Mouse (Mus musculus): ENCODE measurements at regions not wholly inside any gene's neighbourhood (a gene's known extent, or its start where the extent isn't known, plus 50 kb on each side); places are given as distances from the start of the nearest gene placed in this dataset.
A peak's percentile ranks its signal among the peaks of the same experiment; 100 is the strongest.
"Not testable (repeated sequence)": the region's sequence is repeated elsewhere in the genome, so short reads cannot be mapped to it uniquely, and the experiment has no call there.

DNA sequence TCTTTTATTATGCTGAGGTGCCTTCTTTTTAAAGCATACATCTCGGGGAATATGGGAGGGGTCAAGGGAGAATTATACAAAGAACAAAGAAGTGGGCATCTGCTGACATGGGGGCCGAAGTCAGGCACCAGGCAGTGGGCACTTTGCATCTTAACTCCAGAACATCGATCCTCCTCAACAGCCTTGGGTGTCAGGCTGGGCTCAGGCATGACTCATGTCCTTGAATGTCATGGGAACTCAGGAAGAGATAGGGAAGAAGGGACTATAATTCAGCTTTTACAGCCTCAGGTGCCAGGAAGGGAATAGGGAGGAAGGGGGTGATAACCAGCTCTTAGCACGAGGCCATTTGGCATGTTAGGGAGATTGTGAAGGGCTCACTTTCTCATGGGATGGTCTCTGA lies 85.6 kb upstream of the Ptprz1 start:
- 87% methylated on average over 4 of the region's 4 CpGs for WGBS
- peaks cover 13% of the 10 kb centered on the region for H3K4me1 ChIP-seq
- H3K4me3 ChIP-seq; H3K27ac ChIP-seq; ATAC-seq (replicated peaks); H3K4me2 ChIP-seq; H3K36me3 ChIP-seq (replicated peaks); H3K27me3 ChIP-seq (replicated peaks); H3K9ac ChIP-seq; H3K9me3 ChIP-seq: not testable (repeated sequence)

DNA sequence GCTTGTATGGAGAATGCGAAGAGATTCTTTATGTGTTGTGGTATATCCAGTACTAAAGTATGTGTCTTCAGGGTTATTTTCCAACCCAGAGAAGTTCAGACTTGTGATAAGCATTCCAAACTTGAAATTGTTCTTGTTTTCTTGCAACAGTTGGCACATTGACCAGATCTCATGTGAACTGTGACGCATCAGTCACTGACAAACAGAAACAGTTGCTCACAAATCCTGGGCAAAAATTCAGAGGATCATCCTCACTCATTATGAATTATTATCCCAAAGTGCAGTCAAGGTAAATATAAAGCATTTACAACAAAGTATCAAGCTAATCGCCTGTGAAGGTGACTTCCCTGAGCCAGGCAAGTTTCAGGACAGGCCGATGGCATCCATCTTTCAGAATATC lies 83.5 kb upstream of the Ptprz1 start:
- no peaks in the 10 kb centered on the region for H3K9me3 ChIP-seq
- no peak overlapping the region for H3K4me2 ChIP-seq
- no peaks in the 10 kb centered on the region for H3K36me3 ChIP-seq (replicated peaks)
- H3K9ac ChIP-seq: no peak overlapping the region
- WGBS: 93% methylated on average over 4 of the region's 4 CpGs
- no peak overlapping the region for H3K4me3 ChIP-seq
- H3K27ac ChIP-seq: no peak overlapping the region
- no peaks in the 10 kb centered on the region for H3K27me3 ChIP-seq (replicated peaks)
- H3K4me1 ChIP-seq: peaks cover 25% of the 10 kb centered on the region
- ATAC-seq (replicated peaks): no peak

DNA sequence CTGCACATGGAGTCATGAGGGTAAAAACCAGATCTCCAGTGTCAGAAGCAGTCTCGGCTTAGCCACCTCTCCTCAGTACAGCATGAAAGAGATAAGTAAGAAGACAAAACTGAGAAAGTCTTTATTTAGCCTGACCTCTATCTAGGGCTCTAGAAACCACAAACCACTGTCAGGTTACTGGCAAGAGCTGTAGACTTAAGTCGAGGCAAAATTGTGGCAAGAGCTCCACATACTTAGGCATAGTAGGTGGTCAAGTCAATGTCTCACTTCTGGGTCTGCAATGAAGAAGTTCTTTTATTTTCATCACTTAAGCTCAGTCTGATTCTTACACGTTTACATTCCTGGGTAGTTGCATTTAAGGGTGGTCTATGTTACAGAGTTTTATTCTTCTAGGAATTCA lies 82.7 kb upstream of the Ptprz1 start:
- Histone ChIP-seq H3K9me3 (no peaks in the 10 kb centered on the region), H3K27ac (no peak overlapping the region), H3K9ac (no peak overlapping the region), H3K4me1 (peaks cover 25% of the 10 kb centered on the region), H3K27me3 (replicated peaks) (no peaks in the 10 kb centered on the region), H3K36me3 (replicated peaks) (no peaks in the 10 kb centered on the region), H3K4me2 (no peak overlapping the region), H3K4me3 (no peak overlapping the region)
- ATAC-seq (replicated peaks): no peak
- WGBS: 84% methylated on average over 3 of the region's 3 CpGs

DNA sequence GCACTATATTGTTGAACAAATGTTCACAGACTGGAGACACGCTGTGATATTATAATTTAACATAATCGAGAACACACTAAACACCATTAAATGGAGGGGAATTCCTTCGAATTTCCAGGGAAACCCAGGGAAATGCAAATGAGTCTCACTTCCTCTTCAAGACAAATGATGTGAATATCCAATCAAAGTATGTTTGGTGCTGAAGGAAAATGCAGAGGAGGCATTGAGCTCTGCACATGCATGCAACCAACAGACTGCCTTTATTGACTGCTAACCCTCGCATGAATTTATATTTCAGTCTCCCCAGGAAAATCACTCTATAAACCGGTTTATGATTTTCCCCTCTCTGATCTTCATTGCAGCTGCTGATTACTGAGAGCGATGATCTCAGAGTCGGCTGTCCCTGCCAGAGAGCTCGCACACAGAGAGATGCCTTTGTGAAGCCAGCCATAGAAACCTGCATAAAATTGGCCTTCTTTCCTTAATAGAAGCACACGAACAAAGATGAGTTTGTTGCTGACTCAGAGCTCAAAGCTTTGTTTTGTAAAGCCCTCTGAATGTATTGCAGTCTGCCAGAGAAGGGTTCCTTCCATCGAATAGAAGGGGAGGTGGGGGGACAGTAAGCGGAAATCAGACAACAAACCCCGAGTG lies 81.1 kb upstream of the Ptprz1 start:
- peak overlapping the region; percentile 39 for H3K4me2 ChIP-seq
- no peaks in the 10 kb centered on the region for H3K9me3 ChIP-seq
- no peaks in the 10 kb centered on the region for H3K36me3 ChIP-seq (replicated peaks)
- peak overlapping the region; percentile 31; the same call in 1 of the 2 replicates for H3K9ac ChIP-seq
- ATAC-seq (replicated peaks): peak; percentile 89
- H3K27ac ChIP-seq: peak overlapping the region; percentile 83
- H3K27me3 ChIP-seq (replicated peaks): no peaks in the 10 kb centered on the region
- WGBS: 5% methylated on average over 12 of the region's 12 CpGs
- H3K4me3 ChIP-seq: peak overlapping the region; percentile 4; the same call in 1 of the 2 replicates
- H3K4me1 ChIP-seq: peaks cover 25% of the 10 kb centered on the region

DNA sequence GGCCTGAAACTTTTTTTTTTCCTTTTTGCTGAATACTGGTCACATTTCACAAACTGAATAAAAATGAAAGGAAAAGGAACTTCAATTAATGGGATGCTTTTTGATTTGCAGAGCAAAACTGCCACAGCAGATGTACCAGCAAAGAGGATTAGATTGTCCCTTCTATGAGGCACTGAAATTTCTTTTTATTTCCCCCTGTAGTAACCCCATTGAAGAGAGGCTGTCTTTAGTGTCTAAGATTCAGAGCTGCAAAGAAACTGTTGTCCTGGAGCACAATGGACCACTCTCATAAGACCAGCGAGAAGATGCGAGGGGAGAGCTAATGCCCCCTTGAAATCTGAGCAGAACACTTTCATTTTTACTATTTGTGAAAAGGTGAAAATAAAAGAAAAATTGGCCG lies 80.5 kb upstream of the Ptprz1 start:
- 11% methylated on average over 3 of the region's 3 CpGs for WGBS
- Histone ChIP-seq H3K36me3 (replicated peaks) (no peaks in the 10 kb centered on the region), H3K9ac (peak overlapping the region; percentile 31; the same call in 1 of the 2 replicates), H3K4me2 (peak overlapping the region; percentile 39), H3K4me3 (no peak overlapping the region), H3K4me1 (peaks cover 25% of the 10 kb centered on the region), H3K9me3 (no peaks in the 10 kb centered on the region), H3K27me3 (replicated peaks) (no peaks in the 10 kb centered on the region), H3K27ac (peak overlapping the region; percentile 83)
- peak; percentile 73 for ATAC-seq (replicated peaks)

DNA sequence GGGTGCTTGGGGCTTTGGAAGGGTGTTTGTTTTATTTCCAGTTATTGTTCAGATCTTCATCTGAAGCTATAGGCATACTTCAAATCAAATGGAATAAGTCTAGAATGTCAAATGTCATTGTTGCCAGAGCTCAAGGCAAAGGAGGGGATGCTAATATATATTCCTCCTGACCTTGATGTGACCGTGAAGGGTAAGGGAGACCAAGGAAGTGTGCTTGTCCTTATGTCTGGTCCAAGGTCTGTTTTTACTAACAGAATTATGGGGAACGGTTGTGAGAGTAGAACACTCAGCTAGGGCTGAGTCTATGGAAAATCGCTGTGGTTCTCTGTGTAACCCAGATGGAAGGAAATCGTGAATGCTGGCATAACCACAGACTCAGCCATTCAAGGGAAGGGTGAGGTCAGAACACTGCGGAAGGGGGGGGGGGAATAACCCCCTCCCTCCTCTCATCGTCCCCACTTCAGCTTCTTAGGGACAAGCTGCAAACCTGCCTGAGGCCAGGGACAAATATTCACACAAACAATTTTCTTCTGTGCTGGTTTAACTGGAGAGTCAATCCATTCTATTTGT lies 79.9 kb upstream of the Ptprz1 start:
- Histone ChIP-seq H3K27me3 (replicated peaks) (no peaks in the 10 kb centered on the region), H3K4me1 (peaks cover 25% of the 10 kb centered on the region), H3K4me2 (no peak overlapping the region), H3K27ac (peak overlapping the region; percentile 83), H3K4me3 (no peak overlapping the region), H3K36me3 (replicated peaks) (no peaks in the 10 kb centered on the region), H3K9me3 (no peaks in the 10 kb centered on the region), H3K9ac (no peak overlapping the region)
- peak; percentile 69 for ATAC-seq (replicated peaks)
- 14% methylated on average over 6 of the region's 6 CpGs for WGBS

DNA sequence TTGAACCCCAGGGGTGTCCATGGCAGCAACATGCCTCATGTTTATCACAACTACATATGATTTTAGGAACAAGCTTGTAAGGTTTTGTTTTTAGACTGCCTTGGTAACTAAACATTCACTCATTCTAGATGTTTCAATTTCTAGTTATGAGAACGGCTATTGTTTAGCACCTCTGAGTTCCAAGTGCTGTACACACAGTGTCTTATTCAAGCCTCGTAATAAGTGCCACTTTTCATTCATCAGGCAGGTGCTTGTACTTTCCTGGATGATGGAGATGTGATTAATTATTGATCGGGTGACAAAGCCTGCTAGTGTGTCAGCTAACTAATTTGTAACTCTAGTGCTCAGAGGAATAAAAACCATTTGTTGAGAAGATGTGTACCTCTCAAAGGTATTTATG lies 73.4 kb upstream of the Ptprz1 start:
- no peaks in the 10 kb centered on the region for H3K36me3 ChIP-seq (replicated peaks)
- 0 out of 2 replicates have a peak, but pooled peaks have one; percentile 50 for ATAC-seq (replicated peaks)
- no peak overlapping the region for H3K4me3 ChIP-seq
- no peaks in the 10 kb centered on the region for H3K9me3 ChIP-seq
- H3K9ac ChIP-seq: no peak overlapping the region
- no peak overlapping the region for H3K4me2 ChIP-seq
- WGBS: 57% methylated on average over 3 of the region's 3 CpGs
- H3K27me3 ChIP-seq (replicated peaks): no peaks in the 10 kb centered on the region
- no peaks in the 10 kb centered on the region for H3K4me1 ChIP-seq
- no peak overlapping the region for H3K27ac ChIP-seq

DNA sequence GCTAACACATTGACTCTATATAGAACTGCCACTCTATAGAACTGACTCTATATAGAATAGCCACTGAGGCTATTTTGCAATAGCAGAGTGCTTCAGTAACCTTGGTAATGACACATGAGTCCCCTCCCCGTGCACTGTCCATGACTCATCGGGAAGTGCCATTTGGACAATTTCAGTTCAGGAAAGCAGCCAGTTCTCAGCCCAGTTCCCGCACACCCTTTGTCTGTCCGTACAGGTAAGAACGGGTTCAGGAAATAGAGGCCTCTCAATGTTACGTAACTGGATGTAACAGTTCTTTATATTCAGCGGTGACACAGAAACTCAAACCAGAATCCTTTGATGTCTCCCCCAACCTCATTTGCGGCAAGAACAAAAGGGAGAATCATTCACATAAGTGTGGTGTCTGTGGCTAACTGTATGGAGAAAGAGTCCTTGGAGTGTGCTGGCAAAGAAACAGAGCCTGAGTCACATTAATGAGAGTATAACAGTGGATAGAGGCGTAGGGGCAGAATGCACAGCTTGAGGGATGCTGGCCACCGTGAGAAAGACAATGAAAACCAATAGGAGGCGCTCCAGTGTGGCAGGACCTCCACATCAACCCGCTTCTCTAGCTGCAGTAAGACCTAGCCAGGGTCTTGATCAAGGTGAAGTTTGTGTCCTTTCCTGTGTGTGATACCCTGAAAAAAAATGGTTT lies 72.8 kb upstream of the Ptprz1 start:
- Histone ChIP-seq H3K9me3 (no peaks in the 10 kb centered on the region), H3K4me1 (no peaks in the 10 kb centered on the region), H3K27ac (no peak overlapping the region), H3K4me2 (no peak overlapping the region), H3K9ac (no peak overlapping the region), H3K36me3 (replicated peaks) (no peaks in the 10 kb centered on the region), H3K27me3 (replicated peaks) (no peaks in the 10 kb centered on the region), H3K4me3 (no peak overlapping the region)
- ATAC-seq (replicated peaks): peak; percentile 78
- 55% methylated on average over 12 of the region's 12 CpGs for WGBS

DNA sequence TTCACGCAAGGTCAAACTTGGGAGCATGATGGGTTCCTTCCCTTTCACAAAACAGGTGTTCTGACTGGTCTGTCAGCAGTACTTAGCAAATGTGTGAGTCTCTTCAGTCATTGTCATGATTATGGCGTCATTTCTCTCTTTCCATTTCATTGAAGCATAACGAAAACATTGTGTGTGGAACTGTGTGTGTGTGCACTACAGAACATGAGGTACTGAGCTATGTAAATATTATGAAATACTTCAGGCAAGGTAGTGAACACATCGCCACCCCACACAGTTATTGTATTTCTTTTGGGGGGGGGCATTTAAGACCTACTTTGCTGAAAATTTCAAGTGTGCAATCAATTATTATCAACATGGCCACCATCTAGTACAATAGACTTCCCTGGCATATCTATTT lies 71.4 kb upstream of the Ptprz1 start:
- no peaks in the 10 kb centered on the region for H3K4me1 ChIP-seq
- H3K27ac ChIP-seq: no peak overlapping the region
- no peak overlapping the region for H3K4me3 ChIP-seq
- no peaks in the 10 kb centered on the region for H3K36me3 ChIP-seq (replicated peaks)
- no peaks in the 10 kb centered on the region for H3K9me3 ChIP-seq
- H3K4me2 ChIP-seq: no peak overlapping the region
- 93% methylated on average over 4 of the region's 4 CpGs for WGBS
- H3K27me3 ChIP-seq (replicated peaks): no peaks in the 10 kb centered on the region
- no peak overlapping the region for H3K9ac ChIP-seq
- ATAC-seq (replicated peaks): no peak

DNA sequence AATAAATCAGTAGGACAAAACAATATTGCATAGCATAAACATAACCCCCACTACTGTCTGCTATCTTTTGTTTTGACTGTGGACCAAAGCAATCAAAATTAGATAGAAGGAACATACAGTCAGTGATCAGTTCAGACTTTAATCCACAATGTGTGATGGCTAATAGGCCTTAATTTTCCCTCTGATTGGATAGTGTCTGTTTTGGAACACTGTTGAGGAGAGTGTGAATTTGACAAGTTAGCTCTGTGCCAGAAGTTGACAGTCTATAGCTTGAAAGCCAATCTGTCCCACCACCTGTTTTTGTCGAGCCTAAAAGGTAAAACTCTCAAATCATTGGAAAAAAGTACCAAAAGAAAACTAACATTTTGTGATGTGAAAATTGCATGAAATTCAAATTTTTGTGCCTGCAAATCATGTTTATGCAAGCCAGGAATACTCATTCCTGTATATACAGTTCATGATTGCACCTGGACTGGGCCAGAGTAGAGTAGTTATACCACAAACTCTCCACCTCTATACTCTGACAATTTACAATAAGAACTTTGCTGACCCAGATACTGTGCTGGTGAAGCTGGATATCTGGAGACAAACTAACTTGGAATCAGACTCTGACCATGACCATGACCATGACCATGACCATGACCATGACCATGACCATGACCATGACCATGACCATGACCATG lies 50.1 kb upstream of the Ptprz1 start:
- Histone ChIP-seq H3K27me3 (replicated peaks) (no peaks in the 10 kb centered on the region), H3K36me3 (replicated peaks) (no peaks in the 10 kb centered on the region), H3K27ac (no peak overlapping the region), H3K9me3 (no peaks in the 10 kb centered on the region), H3K4me3 (no peak overlapping the region), H3K4me2 (no peak overlapping the region), H3K4me1 (no peaks in the 10 kb centered on the region), H3K9ac (no peak overlapping the region)
- ATAC-seq (replicated peaks): no peak
- WGBS: 90% methylated on average over 1 of the region's 1 CpGs

All from midbrain, embryonic 15.5 days (tissue).